Mouse (Mus musculus) embryonic facial prominence, embryonic 15.5 days (tissue): Measurements from ENCODE around the gene Zfp60. TPM values are rescaled to one million over a fixed set of nuclear protein-coding genes. Genes with fewer than 3 reads are reported as not detected.

Experiments
- ATAC-seq: fragments of 200-750 bp; cut with Nextera tagmentation; 2 replicates; pipeline ENCODE4 v1.8.0; 2017; ENCODE audit warnings: low read depth, moderate TSS enrichment; ENCODE audit not compliant: insufficient number of reproducible peaks, low FRiP score, low TSS enrichment
- H3K27ac ChIP-seq: fragments of 300-500 bp; sonication (generic); replicated peaks from 2 replicates; pipeline ENCODE4 v1.5.1; 2015; ENCODE audit warnings: mild to moderate bottlenecking, inconsistent platforms
- H3K27me3 ChIP-seq: fragments of 300-500 bp; sonication (generic); 2 replicates; pipeline ENCODE4 v1.6.1; 2015; ENCODE audit warnings: inconsistent platforms
- H3K36me3 ChIP-seq: fragments of 300-500 bp; sonication (generic); 2 replicates; pipeline ENCODE4 v1.6.1; 2015; ENCODE audit warnings: mild to moderate bottlenecking, inconsistent platforms
- H3K4me1 ChIP-seq: fragments of 300-500 bp; sonication (generic); 2 replicates; pipeline ENCODE4 v1.6.1; 2015; ENCODE audit warnings: inconsistent platforms
- H3K4me2 ChIP-seq: fragments of 300-500 bp; sonication (generic); replicated peaks from 2 replicates; pipeline ENCODE4 v1.6.1; 2015; ENCODE audit warnings: mild to moderate bottlenecking, inconsistent platforms
- H3K4me3 ChIP-seq: fragments of 300-500 bp; sonication (generic); replicated peaks from 2 replicates; pipeline ENCODE4 v1.5.1; 2015; ENCODE audit warnings: mild to moderate bottlenecking, inconsistent platforms
- H3K9ac ChIP-seq: fragments of 300-500 bp; sonication (generic); 2 replicates; pipeline ENCODE4 v1.6.1; 2015; ENCODE audit warnings: inconsistent platforms
- H3K9me3 ChIP-seq: fragments of 300-500 bp; sonication (generic); replicated peaks from 2 replicates; pipeline ENCODE4 v1.6.1; 2016; ENCODE audit warnings: inconsistent platforms
- WGBS: fragments of 180-500 bp; shearing (Covaris S2); methylation state at CpG from one replicate; pipeline ENCODE4 v1.1.7; 2015; 5-methylcytosine and 5-hydroxymethylcytosine counted together
- polyA plus RNA-seq: library from polyadenylated mRNA; unstranded; fragments of >200 nt; fragmentation: Nextera tagmentation; extraction: Ambion mirVana; gene quantifications from 2 replicates; pipeline ENCODE4 v1.2.1, GENCODE M21; 2015

Gene Zfp60
- 37.7 and 38.2 TPM in 2 replicates for polyA plus RNA-seq

DNA sequence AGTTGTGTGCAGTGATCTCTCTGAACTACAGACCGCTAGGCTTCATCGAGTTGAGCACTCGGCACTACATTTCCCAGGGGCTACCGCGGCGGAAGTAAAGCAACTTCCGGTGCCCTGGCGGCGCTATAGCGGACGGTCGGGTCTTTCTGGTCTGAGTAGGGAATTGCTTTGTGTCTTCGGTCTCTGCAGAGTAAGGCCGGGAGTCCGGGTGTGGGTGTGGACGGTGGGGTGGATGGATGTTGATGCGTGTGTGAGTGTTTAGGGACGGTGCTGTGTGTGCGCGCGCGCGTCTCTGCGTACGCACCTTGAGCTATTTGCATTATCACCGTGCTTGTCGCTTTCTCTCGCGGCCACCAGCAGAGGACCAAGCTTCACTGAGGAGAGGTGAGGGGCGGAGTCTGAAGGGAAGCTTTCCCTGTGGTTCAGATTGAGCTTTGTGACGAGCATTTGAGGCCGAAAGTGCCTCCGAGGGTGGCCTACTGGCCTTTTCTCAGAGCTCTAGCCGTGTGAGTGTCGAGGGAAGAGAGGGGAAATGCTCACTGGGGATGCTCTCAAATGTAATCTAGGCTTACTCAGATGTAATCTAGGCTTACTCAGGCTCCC lies at the start of gene Zfp60:
TSS of gene Zfp60 (plus strand) at position 109 of the 603 bp plus-strand sequence.
- H3K36me3 ChIP-seq = no peaks in the 10 kb centered on the region
- H3K27me3 ChIP-seq = no peaks in the 10 kb centered on the region
- peak within 1 kb of the TSS; percentile 74 for H3K4me3 ChIP-seq
- H3K4me1 ChIP-seq = peaks cover 13% of the 10 kb centered on the region
- peak within 1 kb of the TSS; percentile 97 for H3K27ac ChIP-seq
- under 1% methylated on average over 35 of the region's 35 CpGs for WGBS
- no peaks in the 10 kb centered on the region for H3K9me3 ChIP-seq
- peak; percentile 92 for ATAC-seq
- peak within 1 kb of the TSS; percentile 61 for H3K4me2 ChIP-seq
- H3K9ac ChIP-seq = peak within 1 kb of the TSS; percentile 77

DNA sequence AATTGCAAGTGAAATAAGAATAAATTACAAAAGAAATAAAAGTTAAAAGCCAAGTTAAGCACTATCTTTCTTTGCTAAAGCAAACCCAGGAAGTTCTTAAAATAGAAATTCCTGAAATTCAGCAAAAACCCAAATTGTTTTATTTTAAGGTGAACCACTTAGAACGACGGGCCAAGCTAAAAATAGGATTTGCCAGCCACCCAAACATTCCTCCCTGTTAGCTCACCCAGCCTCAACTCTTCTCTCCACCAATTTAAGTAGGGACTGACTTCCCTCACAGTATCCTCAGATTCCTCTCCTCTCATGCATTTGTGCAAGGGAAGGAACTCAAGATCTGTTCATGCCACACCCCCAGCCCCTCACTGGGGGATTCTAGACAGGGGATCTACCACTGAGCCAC lies 48.0 kb upstream of the Zfp60 start:
- H3K4me1 ChIP-seq = peaks cover 2% of the 10 kb centered on the region
- H3K27ac ChIP-seq = no peak overlapping the region
- no peak overlapping the region for H3K9ac ChIP-seq
- no peak for ATAC-seq
- no peaks in the 10 kb centered on the region for H3K36me3 ChIP-seq
- H3K9me3 ChIP-seq = no peaks in the 10 kb centered on the region
- no peaks in the 10 kb centered on the region for H3K27me3 ChIP-seq
- 38% methylated on average over 2 of the region's 2 CpGs for WGBS
- H3K4me3 ChIP-seq = no peak overlapping the region
- H3K4me2 ChIP-seq = no peak overlapping the region

DNA sequence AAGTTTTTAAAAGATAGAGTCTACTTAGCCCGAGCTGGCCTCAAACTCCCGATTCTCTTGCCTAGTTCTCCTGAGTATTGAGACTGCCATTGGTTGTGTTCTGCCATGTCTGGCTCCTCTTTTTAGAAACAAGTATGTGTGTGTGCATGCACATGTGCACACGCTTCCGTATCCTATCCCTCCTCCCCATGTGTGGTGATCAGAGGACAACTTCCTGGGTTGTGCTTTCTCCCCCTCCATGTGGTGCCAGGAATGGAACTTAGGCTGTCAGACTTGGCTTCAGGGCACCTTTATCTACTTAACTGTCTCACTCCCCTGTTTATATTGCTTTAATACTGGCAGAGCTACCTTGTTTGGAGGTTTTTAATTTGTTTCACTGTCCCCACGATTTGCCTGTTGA lies 46.0 kb upstream of the Zfp60 start:
- ATAC-seq = no peak
- whole genome bisulfite sequencing = 29% methylated on average over 5 of the region's 5 CpGs
- H3K4me3 ChIP-seq = no peak overlapping the region

DNA sequence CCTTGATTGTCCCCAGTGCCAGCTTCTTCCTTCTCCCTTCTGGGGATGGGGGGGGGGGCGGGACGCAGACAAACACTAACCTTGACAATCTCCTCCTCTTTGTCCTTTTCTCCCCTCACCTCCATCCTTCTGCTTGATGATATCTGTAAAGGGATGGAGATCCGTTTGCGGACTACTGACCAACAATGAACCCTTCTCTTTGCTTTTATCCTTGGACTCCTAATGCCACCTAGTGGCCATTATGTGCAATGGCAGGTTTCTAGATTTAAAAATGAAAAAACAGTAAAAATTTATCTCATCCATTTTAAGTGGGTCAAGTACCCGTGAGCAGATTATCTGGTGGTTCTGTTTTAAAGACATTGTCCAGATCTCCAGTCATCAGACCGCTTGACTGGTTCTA lies 45.5 kb upstream of the Zfp60 start:
- no peaks in the 10 kb centered on the region for H3K9me3 ChIP-seq
- H3K27me3 ChIP-seq = no peaks in the 10 kb centered on the region
- peaks cover 11% of the 10 kb centered on the region for H3K4me1 ChIP-seq
- H3K4me2 ChIP-seq = peak overlapping the region; percentile 28; the same call in 1 of the 2 replicates
- no peak overlapping the region for H3K9ac ChIP-seq
- no peak for ATAC-seq
- under 1% methylated on average over 6 of the region's 6 CpGs for WGBS
- no peaks in the 10 kb centered on the region for H3K36me3 ChIP-seq
- no peak overlapping the region for H3K4me3 ChIP-seq
- H3K27ac ChIP-seq = no peak overlapping the region

More for the DNA sequence above, 46.0 kb upstream of the Zfp60 start:
- Histone ChIP-seq H3K9me3 (no peaks in the 10 kb centered on the region), H3K27me3 (no peaks in the 10 kb centered on the region), H3K36me3 (no peaks in the 10 kb centered on the region), H3K4me2 (peak overlapping the region; percentile 28; the same call in 1 of the 2 replicates), H3K27ac (no peak overlapping the region), H3K9ac (no peak overlapping the region), H3K4me1 (peaks cover 11% of the 10 kb centered on the region)

DNA sequence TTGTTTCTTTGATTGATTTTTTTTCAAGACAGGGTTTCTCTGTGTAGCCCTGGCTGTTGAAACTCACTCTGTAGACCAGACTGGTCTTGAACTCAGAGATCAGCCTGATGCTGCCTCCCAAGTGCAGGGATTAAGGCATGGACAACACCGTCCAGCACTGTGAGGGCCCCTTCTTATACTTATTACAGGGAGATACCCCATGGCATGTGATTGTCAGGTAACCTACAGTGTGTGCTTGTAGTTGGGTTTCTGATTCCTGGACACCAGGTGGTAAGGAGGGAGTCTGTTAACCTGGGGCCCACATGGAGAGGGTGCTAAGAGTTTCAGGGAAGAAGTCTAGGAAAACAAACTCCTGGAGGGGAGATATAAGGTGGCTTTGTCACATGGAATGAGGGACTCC lies 44.1 kb upstream of the Zfp60 start:
- WGBS = 96% methylated on average over 1 of the region's 1 CpGs
- Histone ChIP-seq H3K4me1 (peaks cover 11% of the 10 kb centered on the region), H3K4me3 (no peak overlapping the region), H3K36me3 (no peaks in the 10 kb centered on the region), H3K9me3 (no peaks in the 10 kb centered on the region), H3K27ac (no peak overlapping the region), H3K4me2 (no peak overlapping the region), H3K27me3 (no peaks in the 10 kb centered on the region), H3K9ac (no peak overlapping the region)
- no peak for ATAC-seq

DNA sequence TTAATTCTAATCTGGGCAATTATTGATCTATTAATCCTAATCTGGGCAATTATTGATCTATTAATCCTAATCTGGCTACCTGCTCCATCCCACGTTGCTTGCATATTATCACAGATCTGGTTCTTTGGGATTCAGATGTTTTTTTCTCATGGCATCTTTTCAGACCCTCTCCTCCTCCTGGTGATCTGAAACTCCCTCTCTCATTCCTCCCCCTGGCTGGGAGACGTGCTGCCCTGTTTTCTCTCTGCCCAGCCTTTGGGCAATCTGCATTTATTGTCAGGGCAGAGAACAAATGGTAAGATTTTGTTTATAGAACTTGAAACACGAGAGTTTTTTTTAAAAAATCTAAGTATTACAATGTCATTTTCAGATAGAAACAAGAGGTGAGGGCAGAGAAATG lies 43.4 kb upstream of the Zfp60 start:
- H3K27ac ChIP-seq = no peak overlapping the region
- no peaks in the 10 kb centered on the region for H3K27me3 ChIP-seq
- H3K4me2 ChIP-seq = peak overlapping the region; percentile 62
- 61% methylated on average over 3 of the region's 3 CpGs for WGBS
- peaks cover 11% of the 10 kb centered on the region for H3K4me1 ChIP-seq
- no peaks in the 10 kb centered on the region for H3K36me3 ChIP-seq
- ATAC-seq = no peak
- 0 out of 2 replicates have a peak overlapping the region, but pooled peaks have one; percentile 54 for H3K4me3 ChIP-seq
- H3K9me3 ChIP-seq = no peaks in the 10 kb centered on the region
- H3K9ac ChIP-seq = no peak overlapping the region

DNA sequence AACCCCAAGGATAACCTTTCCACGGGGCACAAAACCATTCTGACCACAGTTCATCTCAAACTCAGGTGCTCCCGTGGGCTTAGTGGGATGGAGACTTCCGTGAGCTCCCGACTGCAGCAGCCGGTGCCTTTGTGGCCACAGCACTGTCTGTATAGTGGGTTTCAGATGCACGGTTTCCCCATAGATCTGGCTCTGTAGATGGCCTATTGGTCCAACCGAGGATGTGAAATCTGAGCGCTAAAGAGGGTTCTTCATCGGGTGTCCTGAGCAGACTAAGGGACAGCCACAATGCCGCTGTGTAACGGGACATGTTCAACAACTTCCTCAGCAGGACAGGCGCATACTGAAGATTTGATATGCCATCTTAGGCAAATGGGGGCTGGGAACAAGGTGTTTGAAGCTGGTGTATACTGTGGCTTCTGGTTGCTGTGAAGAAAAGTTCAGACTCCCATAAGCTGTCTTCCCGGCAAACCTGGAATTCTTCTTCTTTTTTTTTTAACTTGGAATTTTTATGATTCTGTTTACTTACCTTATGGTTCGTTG lies 42.9 kb upstream of the Zfp60 start:
- H3K9ac ChIP-seq = peak overlapping the region; percentile 31
- peak overlapping the region; percentile 62 for H3K4me2 ChIP-seq
- H3K27ac ChIP-seq = peak overlapping the region; percentile 79
- 32% methylated on average over 14 of the region's 14 CpGs for WGBS
- no peaks in the 10 kb centered on the region for H3K36me3 ChIP-seq
- no peaks in the 10 kb centered on the region for H3K27me3 ChIP-seq
- ATAC-seq = no peak
- peak overlapping the region; percentile 54 for H3K4me3 ChIP-seq
- H3K4me1 ChIP-seq = peaks cover 11% of the 10 kb centered on the region
- H3K9me3 ChIP-seq = no peaks in the 10 kb centered on the region

DNA sequence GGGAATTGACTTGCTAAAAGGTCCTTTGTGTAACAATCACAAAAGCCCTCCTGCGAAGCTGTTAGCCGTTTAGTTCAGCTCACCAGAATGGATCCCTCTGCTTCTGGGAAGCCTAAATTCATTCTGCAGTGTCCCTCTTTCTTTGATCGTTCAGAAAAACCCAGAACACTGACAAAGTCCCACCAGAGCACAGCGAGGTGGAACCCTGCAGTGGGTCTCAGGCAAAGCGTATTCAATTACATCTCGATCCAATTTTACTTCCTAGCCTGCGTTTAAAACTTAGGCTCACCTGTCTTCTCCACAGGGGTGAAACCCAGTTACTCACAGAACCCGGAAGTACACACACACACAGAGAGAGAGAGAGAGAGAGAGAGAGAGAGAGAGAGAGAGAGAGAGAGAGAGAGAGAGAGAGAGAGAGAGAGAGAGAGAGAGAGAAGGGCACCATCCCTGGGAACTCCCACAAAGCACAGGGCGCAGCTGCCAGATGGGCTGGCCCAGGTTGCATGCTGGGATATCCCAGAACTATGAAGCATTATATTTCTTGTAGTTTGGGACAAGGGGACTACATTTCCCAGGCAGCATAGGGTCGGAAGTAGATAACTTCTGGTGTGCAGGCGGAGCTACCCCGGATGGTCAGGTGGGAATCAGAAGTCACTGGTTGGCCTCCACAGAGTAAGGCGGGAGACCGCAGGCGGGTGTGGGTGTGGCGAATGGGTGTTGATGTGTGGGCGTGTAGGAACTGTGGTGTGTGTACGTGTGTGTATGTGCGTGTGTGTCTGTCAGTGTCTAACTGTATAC lies 42.2 kb upstream of the Zfp60 start, which contains the start of gene Zfp607b:
TSS of gene Zfp607b (plus strand) at position 526 of the 798 bp plus-strand sequence.
- H3K36me3 ChIP-seq = no peaks in the 10 kb centered on the region
- under 1% methylated on average over 19 of the region's 19 CpGs for WGBS
- peak within 1 kb of the TSS; percentile 54 for H3K4me3 ChIP-seq
- H3K9ac ChIP-seq = peak within 1 kb of the TSS; percentile 35
- H3K27me3 ChIP-seq = no peaks in the 10 kb centered on the region
- H3K9me3 ChIP-seq = no peaks in the 10 kb centered on the region
- peaks cover 11% of the 10 kb centered on the region for H3K4me1 ChIP-seq
- peak; percentile 99 for ATAC-seq
- peak within 1 kb of the TSS; percentile 62 for H3K4me2 ChIP-seq
- H3K27ac ChIP-seq = peak within 1 kb of the TSS; percentile 79

DNA sequence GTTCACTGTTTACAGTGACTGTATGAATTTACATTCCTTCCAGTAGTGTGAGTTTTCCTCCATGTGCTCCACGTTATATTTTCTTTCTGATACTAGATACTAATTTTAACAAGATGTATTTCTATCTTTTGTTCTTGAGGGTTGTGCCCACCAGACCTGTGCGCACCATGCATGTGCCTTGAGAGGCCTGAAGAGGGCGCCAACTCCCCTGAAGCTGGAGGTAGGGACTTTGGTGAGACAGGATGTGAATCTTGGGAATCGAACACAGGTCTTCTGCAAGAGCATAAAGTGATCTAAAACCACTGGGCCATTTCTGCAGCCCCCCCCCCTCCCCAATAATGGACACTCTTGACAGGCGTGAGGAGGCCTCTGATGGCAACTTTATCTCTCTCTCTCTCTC lies 40.1 kb upstream of the Zfp60 start:
- Histone ChIP-seq H3K36me3 (no peaks in the 10 kb centered on the region), H3K4me2 (no peak overlapping the region), H3K9ac (no peak overlapping the region), H3K9me3 (no peaks in the 10 kb centered on the region), H3K4me1 (peaks cover 11% of the 10 kb centered on the region), H3K27ac (no peak overlapping the region), H3K27me3 (no peaks in the 10 kb centered on the region), H3K4me3 (no peak overlapping the region)
- WGBS = 32% methylated on average over 5 of the region's 5 CpGs
- no peak for ATAC-seq

DNA sequence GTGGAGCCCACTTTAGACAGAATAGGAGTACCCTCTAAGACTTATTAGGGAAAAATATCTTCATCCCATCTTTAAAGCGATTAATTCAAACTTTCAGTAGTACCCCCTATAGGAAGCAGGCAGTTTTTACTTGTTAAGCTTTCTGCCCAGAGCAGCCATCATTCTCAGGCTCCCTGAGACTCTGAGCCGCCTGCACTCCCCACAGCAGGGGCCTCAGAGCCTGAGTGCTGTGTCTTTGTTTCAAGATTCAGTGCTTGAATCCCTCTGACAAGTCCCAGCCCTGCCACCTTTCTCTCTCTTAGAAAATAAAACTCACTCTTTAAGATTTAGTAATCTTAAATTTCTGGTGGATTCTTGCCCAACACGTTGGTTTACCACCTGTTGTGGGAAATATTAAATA lies 34.5 kb upstream of the Zfp60 start:
- H3K36me3 ChIP-seq = no peaks in the 10 kb centered on the region
- H3K9ac ChIP-seq = no peak overlapping the region
- WGBS = 41% methylated on average over 3 of the region's 3 CpGs
- ATAC-seq = no peak
- no peak overlapping the region for H3K4me2 ChIP-seq
- no peaks in the 10 kb centered on the region for H3K4me1 ChIP-seq
- H3K27me3 ChIP-seq = no peaks in the 10 kb centered on the region
- no peak overlapping the region for H3K4me3 ChIP-seq
- H3K9me3 ChIP-seq = no peaks in the 10 kb centered on the region
- H3K27ac ChIP-seq = no peak overlapping the region

DNA sequence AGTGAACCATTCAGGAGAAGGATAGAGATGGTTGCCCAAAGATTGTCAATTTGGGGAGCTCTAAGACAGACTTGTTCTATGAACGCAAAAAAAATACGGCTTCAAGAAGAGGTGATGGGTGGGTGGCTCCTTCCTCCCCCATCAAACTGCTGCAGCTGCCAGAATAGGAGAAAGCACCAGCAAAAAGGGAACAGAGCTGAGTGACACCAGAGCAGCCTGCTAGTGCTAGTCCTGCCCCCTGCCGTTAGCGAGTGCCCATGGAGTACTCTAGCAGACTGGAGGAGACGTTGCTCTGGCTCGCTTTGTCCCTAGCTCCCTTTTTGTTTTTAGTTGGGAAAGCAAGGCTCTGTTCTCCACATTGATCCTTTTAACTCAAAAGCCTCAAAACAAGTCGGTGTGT lies 20.8 kb upstream of the Zfp60 start:
- peaks cover 3% of the 10 kb centered on the region; the same call in 1 of the 2 replicates for H3K9me3 ChIP-seq
- H3K9ac ChIP-seq = no peak overlapping the region
- H3K4me1 ChIP-seq = no peaks in the 10 kb centered on the region
- no peaks in the 10 kb centered on the region for H3K36me3 ChIP-seq
- H3K4me2 ChIP-seq = no peak overlapping the region
- no peak overlapping the region for H3K4me3 ChIP-seq
- no peak overlapping the region for H3K27ac ChIP-seq
- ATAC-seq = no peak
- 82% methylated on average over 7 of the region's 7 CpGs for WGBS
- H3K27me3 ChIP-seq = no peaks in the 10 kb centered on the region
